Mouse (Mus musculus) kidney, postnatal 25 days (tissue): ENCODE data around the gene Wdfy4.

Experiments
- DNase-seq, 2 experiments: peaks; one replicate each; pipeline ENCODE4 v3.0.0; 2021; ENCODE audit warnings: mixed read lengths in 2 of 2

Wdfy4 gene

DNA sequence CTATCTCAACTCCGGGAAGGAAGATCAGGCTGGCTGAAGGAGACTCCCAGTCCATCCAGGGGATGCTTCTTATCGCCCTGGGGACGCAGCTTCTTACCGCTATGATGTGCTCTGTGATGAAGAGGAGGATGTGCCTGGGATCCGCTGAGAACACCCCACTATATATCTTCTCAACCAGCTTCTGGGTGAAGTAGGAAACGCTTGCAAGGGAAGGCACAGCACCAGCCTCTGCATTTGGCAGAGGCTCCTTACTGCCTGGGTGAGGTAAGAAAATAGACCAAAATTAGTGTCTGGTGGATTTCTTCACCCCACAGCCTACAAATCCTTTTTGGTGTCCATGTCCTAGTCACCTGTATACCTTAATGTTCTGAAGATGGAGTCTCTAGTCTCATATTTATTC, 107.2 kb downstream of the Wdfy4 start:
- DNase-seq: no peak

DNA sequence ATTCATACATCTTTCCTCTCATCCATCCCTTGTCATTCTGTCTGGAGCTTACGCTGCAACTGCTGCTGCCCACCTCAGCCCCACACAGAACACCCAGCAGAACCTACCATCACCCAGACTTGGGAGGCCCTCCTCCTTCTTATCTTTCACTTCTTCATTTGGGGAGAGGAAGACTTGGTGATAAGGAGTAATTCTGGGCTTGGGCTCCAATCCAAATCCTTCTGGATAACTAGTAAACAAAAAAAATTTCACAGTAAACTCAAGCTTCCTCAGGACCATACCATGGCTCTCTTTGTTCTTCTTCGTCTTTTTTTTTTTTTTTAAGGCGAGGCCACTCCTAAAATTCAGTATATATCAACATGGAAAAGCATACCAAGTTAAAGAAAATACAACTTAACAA, 112.0 kb downstream of the Wdfy4 start:
- no peak for DNase-seq

GRCm38 (mm10) chr14:33072351-33072750, 113.0 kb downstream of the Wdfy4 start:
- no peak for DNase-seq

DNA sequence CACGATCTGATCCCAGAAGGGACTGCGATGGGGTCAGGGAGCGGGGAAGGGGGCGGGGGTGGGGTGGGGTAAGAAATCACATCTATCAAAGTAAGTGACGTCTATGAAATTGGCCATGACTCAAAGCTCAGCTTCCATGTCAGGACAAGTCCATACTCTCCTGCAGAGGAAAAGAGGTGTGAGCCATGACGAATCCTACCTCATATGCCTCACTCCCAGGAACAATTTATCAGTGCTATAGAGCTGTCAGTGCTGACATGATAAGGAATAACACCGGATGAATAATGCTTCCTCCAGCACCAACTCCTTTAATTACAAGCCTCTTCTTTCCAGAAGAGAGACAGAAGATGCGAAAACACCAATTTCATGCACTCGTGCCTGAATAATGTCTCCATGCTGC, 117.6 kb downstream of the Wdfy4 start:
- no peak for DNase-seq

- no peak for DNase-seq
Measured at GRCm38 (mm10) chr14:33062996-33063395, 122.3 kb downstream of the Wdfy4 start.

DNA sequence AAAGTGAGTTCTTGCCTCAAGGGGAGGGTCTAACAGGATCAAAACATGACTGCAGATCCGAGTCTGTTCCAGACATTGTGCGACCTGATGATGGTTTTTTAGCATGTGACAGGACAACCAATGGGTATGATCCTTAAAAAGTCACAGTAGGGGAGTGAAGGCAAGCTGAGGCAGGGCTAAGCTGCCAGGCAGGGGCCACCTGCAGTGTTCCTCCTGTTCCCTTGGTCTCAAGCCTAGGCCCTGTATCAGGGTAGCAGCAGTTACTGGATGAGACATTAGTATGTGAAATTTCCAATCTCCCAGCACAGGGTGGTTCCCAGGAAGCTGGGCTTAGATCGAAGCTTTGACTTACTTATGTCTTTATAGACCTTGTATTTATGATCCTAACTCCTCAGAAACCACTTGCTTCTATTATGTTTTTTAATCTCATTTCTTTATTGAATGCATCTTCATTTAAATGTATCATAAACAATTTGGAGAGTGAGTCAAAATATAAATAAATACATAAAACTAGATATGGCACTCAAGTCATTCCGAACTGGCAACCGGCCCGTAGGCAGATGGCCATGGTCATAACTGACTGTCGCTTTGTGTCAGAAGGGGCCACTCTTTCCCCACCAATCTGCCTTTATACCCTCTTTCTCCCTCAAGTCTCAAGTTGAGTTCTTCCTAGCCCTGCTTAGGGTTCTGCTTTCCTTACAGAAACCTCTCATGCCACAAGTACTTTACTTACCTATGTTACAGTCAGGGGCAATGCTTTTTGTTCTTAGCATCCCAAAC, 126.2 kb downstream of the Wdfy4 start:
- DNase-seq: no peak

DNA sequence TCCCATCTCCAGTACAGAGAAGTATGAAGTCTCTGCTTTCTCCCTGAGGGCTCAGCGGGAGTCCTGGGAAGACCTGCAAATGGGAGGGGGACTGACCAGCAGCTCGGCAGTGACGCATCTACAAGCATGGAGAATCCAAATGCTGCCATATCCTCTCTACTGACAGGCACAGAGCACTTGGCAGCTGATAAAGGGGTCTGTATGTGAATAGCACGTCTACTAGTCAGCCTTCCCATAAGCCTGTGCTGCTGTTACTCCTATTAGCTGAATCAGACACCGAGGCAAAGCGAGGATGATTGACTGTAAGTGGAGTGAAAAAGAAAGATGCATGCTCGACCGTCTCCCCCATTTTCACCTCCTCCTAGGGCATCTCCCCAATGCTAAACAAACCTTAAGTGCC, 131.9 kb downstream of the Wdfy4 start:
- no peak for DNase-seq

DNA sequence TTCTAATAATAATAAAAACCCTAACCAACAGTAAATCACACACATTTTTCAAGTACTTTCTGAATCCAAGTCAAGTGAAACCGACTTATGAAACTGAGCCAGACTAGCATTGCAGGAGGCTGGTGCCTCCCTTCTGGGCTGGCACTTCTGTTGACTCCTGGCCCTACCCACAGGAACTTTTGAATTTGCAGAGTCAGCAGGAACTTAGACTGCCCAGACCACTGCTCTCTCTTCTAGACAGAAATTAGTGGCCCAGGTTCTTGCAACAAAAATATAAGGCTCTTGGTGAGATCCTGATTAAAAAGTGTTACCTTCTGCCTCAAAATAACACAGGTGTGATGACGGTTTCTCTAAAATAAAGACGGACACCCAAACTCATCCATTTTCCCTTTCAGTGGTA, 140.1 kb downstream of the Wdfy4 start:
- no peak for DNase-seq

GRCm38 (mm10) chr14:33036811-33037210, 148.5 kb downstream of the Wdfy4 start:
- DNase-seq: no peak

- peak in 1 of 2 experiments; percentile 11 for DNase-seq
Measured at GRCm38 (mm10) chr14:33035386-33035785, 149.9 kb downstream of the Wdfy4 start.

DNA sequence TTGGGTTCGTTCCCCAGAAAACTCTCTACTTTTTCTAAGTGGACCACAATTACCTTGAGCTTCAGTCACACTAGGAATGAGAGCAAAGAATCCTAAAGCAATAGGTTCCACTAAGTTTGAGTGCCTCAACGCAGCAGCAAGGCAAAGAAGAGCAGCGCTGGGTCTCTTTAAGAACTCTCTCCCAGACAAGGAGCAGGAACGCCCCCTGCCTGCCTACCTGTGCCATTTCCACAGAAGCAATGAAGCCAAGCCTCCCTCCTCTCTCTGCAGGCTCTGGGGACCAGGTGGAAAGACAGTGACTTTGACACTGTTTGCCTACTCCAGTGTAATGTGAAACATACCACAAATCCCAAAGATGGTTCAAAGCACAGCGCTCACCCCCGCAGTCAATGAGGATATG, 151.9 kb downstream of the Wdfy4 start:
- peak in 1 of 2 experiments; percentile 48 for DNase-seq

DNA sequence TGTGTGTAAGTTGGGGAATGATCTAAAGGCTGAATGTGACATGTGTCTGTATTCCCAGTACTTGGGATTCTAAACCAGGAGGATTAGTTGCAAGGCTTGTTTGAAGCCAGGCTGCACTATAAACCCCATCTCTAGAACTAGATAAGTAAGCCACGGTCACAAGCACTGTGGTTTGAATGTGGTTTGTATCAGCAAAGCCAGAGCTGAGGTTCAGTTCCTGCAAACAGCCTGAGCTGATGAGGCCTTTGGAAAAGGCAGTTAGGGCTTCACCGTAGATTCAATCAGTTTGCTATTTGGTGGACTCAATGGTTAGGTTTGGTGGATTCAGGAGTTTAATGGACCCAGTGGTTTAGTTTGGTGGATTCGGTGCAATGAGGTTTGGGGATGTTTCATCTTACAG, 154.5 kb downstream of the Wdfy4 start:
- DNase-seq: no peak

DNA sequence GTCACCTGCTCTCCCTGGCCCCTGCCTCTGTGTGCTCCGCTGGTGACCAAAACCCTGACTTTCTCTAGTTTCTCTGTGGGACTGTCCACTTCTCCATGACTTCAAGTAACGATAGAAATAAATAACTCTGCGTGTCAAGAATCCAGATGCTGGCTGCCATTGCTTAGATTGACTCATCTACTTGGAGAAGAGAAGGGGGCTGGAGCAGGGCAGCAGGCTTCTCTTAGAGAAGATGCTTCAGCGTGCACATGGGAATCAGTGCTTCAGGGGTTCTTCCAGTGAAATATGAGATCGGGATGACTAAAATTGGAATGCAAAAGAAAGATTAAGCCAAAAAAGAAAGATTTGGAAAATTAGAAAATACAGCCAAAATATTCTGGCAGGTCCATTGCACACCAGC, 165.7 kb downstream of the Wdfy4 start:
- DNase-seq: no peak

GRCm38 (mm10) chr14:33019050-33019449, 166.3 kb downstream of the Wdfy4 start:
- DNase-seq: no peak

DNA sequence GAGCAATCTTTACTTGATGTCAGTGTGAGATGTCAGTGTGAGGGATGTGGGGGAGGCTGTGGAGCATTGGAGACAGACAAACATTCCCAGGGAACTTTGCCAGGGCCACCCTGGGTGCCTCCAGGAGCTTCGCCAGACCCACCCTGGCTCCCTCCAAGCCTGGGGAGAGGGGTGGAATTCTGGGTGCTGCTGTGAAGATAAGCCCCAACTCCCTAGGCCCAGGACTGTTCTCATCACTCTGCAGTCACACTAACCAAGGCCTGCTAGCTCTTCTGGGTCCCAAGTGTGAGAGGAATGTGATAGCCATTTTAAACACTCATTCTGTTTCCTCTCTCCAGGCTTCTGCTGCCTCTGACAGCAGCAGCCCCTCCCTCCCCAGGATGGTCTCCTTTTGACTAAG, 177.7 kb downstream of the Wdfy4 start:
- DNase-seq: no peak

- no peak for DNase-seq
Measured at GRCm38 (mm10) chr14:33005114-33005513, 180.2 kb downstream of the Wdfy4 start.

- DNase-seq: no peak
Measured at GRCm38 (mm10) chr14:33000112-33000979, 185.0 kb downstream of the Wdfy4 start.

- DNase-seq: no peak
Measured at GRCm38 (mm10) chr14:32999511-32999910, 185.8 kb downstream of the Wdfy4 start.

GRCm38 (mm10) chr14:32994954-32995636, 190.2 kb downstream of the Wdfy4 start:
- DNase-seq: peak; percentile 39 to 70

DNA sequence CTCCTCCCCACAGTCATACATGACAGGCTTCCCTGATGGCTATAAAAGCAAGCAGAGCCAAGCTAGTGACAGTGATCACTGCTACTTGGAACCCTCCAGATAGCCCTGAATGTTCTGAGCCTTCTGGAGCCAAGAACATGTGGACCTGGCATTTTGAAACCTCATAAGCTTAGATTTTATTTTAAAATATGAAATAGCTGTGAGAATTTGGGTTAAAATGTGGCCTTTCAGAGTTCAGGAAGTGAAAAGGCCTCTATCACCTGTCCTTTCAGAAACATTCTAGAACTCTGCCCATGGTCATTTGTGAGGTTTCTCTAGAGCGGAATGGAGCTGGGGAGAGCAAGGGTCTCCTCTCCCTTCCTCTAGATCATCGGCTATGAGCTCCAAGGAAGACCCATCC, 194.2 kb downstream of the Wdfy4 start, which contains the start of gene Lrrc18:
Gene Lrrc18, plus strand, starts transcription at position 301 of the 400 bp plus-strand sequence.
- no peak for DNase-seq

DNA sequence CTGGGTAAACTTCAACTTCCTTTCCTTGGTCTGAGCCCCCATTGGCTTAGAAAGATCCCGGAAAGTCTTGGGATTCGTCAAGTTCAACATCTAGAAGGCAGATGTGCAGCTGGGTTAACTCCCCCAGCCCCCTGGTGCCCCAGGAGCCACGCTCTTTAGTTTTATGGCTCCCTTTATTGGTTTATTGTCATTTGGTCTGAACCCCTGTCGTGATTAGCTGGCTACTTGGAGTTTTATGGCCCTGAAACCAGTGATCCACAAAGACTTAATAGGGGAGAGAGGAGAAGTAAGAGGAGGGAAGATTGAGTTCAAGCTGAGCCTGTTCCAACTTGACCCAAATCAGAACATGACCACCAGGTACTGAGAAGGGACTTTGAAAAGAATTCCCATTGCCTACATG, 198.6 kb downstream of the Wdfy4 start:
- no peak for DNase-seq

DNA sequence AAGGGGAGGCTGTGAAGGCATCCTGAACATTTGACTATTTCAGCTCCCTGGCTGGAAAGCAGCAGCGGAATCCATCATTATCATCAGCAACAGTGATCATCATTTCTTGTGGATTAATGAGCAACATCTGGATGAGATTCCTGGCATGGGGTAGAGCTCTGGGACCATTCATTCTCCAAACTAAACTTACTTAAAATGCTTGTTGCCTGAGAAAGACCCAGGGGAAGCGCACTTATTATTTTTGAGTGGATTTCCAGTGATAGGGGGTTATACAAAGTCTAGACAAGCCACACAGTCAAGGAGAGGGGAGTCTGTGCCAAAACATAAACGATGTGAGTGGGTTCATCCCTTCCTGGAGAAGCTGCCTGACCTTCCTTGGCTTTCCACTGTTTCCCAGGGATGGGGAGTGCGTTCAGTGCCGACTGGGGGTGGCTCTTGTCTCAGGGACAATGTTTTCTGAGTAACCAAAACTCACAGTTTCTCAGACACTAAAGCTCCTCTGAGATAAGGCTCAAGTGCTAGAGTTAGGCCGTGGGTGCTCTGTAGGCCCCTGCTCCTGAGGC, 201.1 kb downstream of the Wdfy4 start:
- no peak for DNase-seq

GRCm38 (mm10) chr14:32970700-32971099, 214.6 kb downstream of the Wdfy4 start:
- DNase-seq: no peak
